Mouse (Mus musculus) induced T-regulatory cell, adult 2 months (primary cell): ENCODE data around the gene Bmp4.

Experiments
- DNase-seq: peaks from one replicate; pipeline ENCODE4 v3.0.0-alpha.2; 2012; ENCODE audit warnings: low read depth

Bmp4 gene

DNA sequence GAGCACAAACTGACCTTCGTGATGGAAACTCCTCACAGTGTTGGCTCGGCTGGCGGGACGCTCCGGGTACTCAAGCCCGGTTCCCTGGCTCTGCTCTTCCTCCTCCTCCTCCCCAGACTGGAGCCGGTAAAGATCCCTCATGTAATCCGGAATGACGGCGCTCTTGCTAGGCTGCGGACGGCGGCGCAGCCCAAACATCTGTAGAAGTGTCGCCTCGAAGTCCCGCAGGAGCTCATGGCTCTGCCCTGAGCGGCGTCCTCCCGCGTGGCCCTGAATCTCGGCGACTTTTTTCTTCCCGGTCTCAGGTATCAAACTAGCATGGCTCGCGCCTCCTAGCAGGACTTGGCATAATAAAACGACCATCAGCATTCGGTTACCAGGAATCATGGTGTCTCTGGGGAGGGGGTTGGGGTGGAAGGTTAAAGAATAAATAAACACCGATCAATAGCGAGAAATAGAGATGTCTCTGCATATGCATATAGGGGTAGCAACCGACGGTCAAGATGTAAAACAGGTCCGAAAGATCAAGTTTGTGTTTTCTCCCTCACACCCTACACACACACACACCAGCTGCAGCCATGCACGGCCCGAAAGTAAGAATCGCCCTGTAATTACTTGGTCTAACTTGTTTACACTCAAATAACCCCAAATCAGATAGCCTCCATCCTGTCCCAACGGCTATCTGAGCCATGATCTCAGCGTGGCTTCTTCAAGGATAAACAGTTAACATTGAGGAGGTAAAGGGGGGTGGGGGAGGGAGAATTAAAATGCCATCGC is 4.6 kb downstream of the Bmp4 start:
- DNase-seq: no peak

GRCm38 (mm10) chr14:46384946-46385691 is 5.3 kb downstream of the Bmp4 start:
- no peak for DNase-seq

DNA sequence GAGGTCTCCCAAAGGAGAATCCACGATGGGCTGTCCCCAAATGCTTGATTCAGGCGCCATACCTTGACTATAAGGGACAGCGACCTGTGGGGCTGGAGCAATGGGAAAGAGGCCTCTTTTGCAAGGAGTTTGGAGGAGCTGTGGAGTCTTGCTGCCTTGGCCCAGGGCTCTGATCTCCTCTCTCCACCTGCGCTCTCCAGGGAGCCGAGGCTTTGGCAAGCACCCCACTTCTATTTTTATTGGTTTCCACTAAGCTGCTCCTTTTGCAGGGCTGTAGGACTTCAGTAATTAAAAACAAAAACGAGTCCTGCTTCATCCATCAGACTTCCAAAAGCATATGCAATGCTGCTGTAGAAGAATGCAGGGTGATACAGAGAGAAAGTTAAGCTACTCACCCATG is 9.0 kb downstream of the Bmp4 start:
- DNase-seq: no peak

- DNase-seq: no peak
Observed at GRCm38 (mm10) chr14:46380286-46380721, 10.2 kb downstream of the Bmp4 start.

- DNase-seq: no peak
Observed at GRCm38 (mm10) chr14:46379285-46379684, 11.2 kb downstream of the Bmp4 start, which contains the start of gene Gm15217. Gm15217 (plus strand) TSS chr14:46379414.

DNA sequence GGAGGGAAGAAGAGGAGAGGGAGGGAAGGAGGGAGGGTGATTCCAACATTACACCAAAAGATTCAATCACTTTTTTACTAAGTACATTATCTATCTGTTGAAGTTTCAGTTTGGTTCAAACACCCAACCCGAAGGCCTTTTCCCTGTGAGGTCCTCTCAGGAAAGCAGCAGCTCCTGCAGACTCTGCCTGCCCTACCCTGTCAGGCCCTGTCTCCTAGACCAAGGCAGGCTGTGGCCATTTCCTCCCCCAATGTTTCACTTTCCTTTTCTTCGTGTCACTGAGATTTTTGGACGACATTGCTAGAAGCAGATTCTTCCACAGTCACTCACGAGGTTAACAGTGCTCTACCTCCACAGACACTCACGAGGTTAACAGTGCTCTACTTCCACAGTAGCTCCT is 14.7 kb downstream of the Bmp4 start:
- DNase-seq: no peak

DNA sequence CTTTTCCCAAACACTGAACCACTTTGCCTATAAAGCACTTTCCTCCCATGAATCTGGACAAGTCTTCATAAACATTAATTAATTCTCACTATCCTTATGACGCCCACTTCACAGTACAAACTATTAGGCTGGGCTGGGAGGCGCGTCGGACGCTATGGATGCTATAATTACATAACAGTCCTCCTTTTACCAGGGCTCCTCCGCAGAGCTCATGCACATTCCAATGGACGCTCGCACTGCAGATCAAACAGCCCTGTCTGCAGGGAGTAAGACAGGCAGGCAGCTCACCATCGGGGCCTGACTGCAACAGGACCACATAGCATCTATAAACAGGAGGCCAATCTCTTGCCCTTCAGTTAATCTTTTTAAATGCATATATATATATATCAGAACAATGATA is 18.0 kb downstream of the Bmp4 start:
- no peak for DNase-seq

- no peak for DNase-seq
Observed at GRCm38 (mm10) chr14:46363209-46363608, 27.3 kb downstream of the Bmp4 start.

DNA sequence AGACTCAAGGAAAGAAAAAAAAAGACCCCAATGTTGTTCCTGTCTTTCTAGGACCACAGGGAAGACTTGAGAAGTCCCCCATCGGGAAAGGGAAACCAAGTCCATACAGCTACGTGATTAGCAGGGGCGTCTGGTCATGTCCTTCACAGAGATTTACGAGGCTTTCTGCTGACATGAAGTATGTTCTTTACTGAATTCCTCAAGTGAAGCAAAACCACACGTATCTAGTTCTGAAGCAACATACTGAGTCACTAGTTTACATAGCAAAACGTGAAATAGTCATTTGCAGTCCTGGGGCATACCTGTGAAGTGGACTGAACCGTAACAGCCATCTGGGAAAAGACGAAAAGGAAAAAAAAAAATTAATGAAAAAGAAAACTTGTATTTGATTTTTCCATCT is 32.8 kb downstream of the Bmp4 start:
- no peak for DNase-seq

GRCm38 (mm10) chr14:46357286-46357685 is 33.2 kb downstream of the Bmp4 start:
- DNase-seq: no peak

DNA sequence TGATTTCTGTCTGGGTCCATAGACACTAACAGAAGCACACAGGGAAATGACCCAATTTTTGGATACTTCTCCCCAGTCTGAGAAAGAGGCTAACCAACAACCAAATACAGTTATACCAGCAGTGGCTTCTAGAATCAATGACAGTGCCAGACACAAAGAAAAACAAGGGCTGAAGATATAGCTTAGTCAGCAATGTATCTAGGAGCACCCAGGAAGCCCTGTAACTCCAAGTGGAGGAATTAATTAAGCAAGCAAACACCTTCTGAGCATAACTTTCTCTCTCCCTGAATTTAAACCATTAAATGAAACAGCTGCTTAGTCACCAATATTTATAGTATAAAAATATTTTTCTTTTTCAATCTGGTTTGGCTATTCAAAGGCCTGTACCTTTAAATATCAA is 45.7 kb downstream of the Bmp4 start:
- no peak for DNase-seq

DNA sequence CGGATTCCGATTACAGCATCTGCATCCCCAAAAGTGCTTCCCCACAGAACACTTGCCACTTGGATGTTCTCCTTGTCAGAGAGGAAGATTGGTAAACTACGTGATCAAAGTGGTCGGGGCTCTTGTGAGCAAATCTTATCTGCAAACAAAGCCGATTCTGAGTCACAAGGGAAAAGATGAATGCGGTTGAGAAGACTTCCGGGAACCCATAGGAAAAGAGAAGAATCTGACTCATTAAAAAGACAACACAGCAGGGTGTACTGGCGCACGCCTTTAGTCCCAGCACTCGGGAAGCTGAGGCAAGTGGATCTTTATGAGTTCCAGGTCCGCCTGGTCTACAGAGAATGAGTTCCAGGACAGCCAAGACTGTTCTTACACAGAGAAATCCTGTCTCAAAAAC is 51.7 kb downstream of the Bmp4 start:
- DNase-seq: no peak
